Mouse (Mus musculus) stomach, postnatal 0 days (tissue): ENCODE data around the gene Snrnp70.

Experiments used
- CTCF ChIP-seq: IDR thresholded peaks from 2 replicates; pipeline ENCODE4 v1.5.1; 2016; ENCODE audit warnings: antibody characterized with exemption, low read depth, mild to moderate bottlenecking, moderate library complexity
- EP300 ChIP-seq: optimal IDR thresholded peaks from 2 replicates; pipeline ENCODE3; 2016; ENCODE audit warnings: antibody characterized with exemption

DNA sequence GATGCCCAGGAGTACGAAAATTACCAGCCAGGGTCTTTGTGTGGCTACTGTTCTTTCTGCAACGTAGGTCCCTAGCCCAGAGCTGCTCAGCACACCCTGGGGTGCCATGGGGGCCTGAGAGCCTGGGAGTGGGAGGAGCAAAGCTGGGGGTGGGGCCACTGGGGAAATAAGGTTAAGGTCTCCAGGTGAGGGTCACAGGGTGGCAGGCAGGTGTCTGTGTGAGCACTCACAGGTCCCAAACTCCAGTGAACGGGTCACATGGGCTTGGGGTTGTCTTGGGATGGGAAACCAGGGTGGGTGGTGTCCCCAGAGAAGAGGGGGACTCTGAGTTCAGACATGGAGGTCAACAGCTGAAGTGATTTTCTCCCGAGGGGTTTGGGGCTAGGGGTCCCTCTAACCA lies 58.1 kb downstream of the Snrnp70 start:
- TF ChIP-seq CTCF, result no peak
- no peak for TF ChIP-seq EP300
